Mouse (Mus musculus): ENCODE results near the gene 4930452B06Rik. TPM values are rescaled to one million over a fixed set of nuclear protein-coding genes. Genes with fewer than 3 reads are reported as not detected.
"Not testable (repeated sequence)": the region's sequence is repeated elsewhere in the genome, so short reads cannot be mapped to it uniquely, and the experiment has no call there.

The 4930452B06Rik gene
- polyA plus RNA-seq, 1 experiment from 2014 or later: 14.3 TPM

DNA sequence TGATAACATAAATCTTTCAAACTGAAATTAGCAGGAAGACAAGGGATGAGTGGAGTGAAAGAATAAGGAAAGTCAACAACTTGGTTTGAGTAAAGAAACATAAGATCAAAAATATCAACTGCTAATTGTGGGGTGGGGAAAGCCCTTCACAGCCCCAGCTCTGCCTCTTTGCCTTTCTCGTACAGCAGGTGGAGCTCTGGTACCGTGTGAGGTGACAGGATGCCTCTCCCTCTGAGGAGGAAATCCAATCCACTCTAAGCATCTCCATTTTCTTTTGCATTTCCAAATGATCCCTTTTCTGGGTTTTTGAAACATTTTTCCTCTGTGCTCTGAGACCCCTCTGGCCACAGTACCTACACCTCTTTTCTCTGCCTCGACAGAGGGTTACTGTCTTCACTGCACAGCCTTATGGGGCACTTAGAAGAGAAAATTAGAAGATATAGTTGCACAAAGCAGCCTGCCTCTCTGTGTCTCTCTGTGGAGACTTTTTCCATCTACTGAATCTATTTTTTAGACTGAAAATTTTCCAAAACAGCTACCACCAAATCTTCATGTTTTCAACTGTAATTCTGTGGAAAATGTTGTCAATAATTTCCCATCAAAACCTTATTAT is 57.4 kb downstream of the 4930452B06Rik start:
- H3K4me1 ChIP-seq (ENCODE audit: control insufficient read depth, insufficient read depth, low read length): no peaks in the 10 kb centered on the region
- no peak overlapping the region for H3K27ac ChIP-seq (ENCODE audit: low read length)
- ATAC-seq (ENCODE audit: insufficient number of reproducible peaks, insufficient read depth, low FRiP score, low read depth): peak; percentile 67; the same call in 1 of the 2 replicates
- no peak overlapping the region for H3K4me3 ChIP-seq (ENCODE audit: low read depth, low read length)
- no peak overlapping the region for H3K4me2 ChIP-seq (replicated peaks; ENCODE audit: low read depth, low read length)
- WGBS: 5% methylated on average over 3 of the region's 3 CpGs
- H3K27me3 ChIP-seq (ENCODE audit: control insufficient read depth, insufficient read depth, low read length): no peaks in the 10 kb centered on the region
- H3K36me3 ChIP-seq (ENCODE audit: control insufficient read depth, insufficient read depth, low read length): no peaks in the 10 kb centered on the region
- no peaks in the 10 kb centered on the region for H3K9me3 ChIP-seq (ENCODE audit: control insufficient read depth, low read depth, low read length)
- H3K9ac ChIP-seq (replicated peaks; ENCODE audit: low read depth, low read length): no peak overlapping the region

DNA sequence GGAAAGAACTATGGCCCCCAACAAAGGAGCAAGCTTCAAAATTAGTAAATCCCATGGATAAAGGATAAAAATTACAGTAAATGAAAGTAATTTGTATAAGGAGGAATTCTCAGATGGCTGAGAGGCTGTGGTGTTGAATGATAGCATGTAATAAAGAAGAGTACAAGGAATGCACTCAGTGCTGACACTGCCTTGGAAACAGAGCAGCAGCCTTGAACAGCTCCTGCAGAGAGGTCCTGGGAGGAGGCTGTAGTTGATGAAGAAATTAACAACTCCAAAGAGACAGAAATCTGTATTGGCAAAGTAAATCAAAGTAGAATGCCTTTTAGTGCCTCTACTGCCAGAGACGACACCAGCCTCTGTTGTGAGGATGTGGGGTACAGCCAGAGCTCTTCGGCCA is 61.1 kb downstream of the 4930452B06Rik start:
- H3K4me3 ChIP-seq (ENCODE audit: low read depth, low read length): no peak overlapping the region
- 84% methylated on average over 2 of the region's 2 CpGs for WGBS
- H3K4me2 ChIP-seq (replicated peaks; ENCODE audit: low read depth, low read length): no peak overlapping the region
- H3K36me3 ChIP-seq (ENCODE audit: control insufficient read depth, insufficient read depth, low read length): no peaks in the 10 kb centered on the region
- H3K27me3 ChIP-seq (ENCODE audit: control insufficient read depth, insufficient read depth, low read length): no peaks in the 10 kb centered on the region
- no peak overlapping the region for H3K9ac ChIP-seq (replicated peaks; ENCODE audit: low read depth, low read length)
- ATAC-seq (ENCODE audit: insufficient number of reproducible peaks, insufficient read depth, low FRiP score, low read depth): no peak
- H3K27ac ChIP-seq (ENCODE audit: low read length): no peak overlapping the region
- H3K9me3 ChIP-seq (ENCODE audit: control insufficient read depth, low read depth, low read length): no peaks in the 10 kb centered on the region
- no peaks in the 10 kb centered on the region for H3K4me1 ChIP-seq (ENCODE audit: control insufficient read depth, insufficient read depth, low read length)

DNA sequence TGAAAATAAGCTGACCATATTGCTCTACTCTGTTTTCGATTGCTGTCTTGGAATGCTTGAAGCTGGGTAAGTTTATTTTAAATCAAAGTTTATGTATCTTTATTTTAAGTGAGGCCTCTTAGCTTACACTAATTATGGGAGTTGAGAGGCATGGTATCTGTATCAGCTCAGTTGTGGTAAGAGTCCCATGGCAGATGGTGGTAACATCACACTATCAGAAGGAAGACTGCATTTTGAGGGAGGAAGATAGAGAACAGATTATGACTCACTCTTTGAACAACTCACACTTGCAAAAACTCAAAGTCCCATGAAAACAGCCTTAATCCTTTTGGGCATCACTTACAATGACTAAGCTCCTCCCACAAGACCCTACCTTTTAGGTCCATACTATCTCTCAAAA is 81.0 kb downstream of the 4930452B06Rik start:
- Histone ChIP-seq H3K4me2 (replicated peaks; ENCODE audit: low read depth, low read length) (no peak overlapping the region), H3K4me3 (ENCODE audit: low read depth, low read length) (no peak overlapping the region), H3K36me3 (ENCODE audit: control insufficient read depth, insufficient read depth, low read length) (no peaks in the 10 kb centered on the region), H3K4me1 (ENCODE audit: control insufficient read depth, insufficient read depth, low read length) (no peaks in the 10 kb centered on the region), H3K9me3 (ENCODE audit: control insufficient read depth, low read depth, low read length) (no peaks in the 10 kb centered on the region; the same call in 1 of the 2 replicates), H3K27ac (ENCODE audit: low read length) (no peak overlapping the region), H3K27me3 (ENCODE audit: control insufficient read depth, insufficient read depth, low read length) (no peaks in the 10 kb centered on the region), H3K9ac (replicated peaks; ENCODE audit: low read depth, low read length) (no peak overlapping the region)
- 84% methylated on average over 1 of the region's 1 CpGs for WGBS
- ATAC-seq (ENCODE audit: insufficient number of reproducible peaks, insufficient read depth, low FRiP score, low read depth): no peak

DNA sequence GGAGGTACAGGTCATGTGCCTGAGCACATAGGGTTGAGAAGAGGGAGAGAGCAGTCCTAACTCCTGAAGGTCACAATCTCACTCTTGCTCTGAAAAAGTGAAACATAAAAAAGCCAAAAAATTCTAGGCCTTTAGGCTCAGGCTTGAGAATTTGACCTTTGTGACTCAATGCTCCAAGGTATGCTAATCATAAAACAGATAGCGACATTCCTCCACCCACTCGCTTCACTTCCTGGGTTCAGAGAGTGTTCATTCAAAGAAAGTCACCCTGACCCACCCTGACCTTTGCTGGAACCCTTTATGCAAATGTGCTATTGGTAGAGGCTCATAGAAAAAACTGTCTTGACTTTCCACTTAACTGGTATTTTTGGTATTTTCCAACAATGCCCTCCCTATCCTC is 115.0 kb downstream of the 4930452B06Rik start:
- H3K4me1 ChIP-seq (ENCODE audit: control insufficient read depth, insufficient read depth, low read length); H3K9ac ChIP-seq (replicated peaks; ENCODE audit: low read depth, low read length); H3K4me3 ChIP-seq (ENCODE audit: low read depth, low read length); ATAC-seq (ENCODE audit: insufficient number of reproducible peaks, insufficient read depth, low FRiP score, low read depth); H3K27me3 ChIP-seq (ENCODE audit: control insufficient read depth, insufficient read depth, low read length); H3K9me3 ChIP-seq (ENCODE audit: control insufficient read depth, low read depth, low read length); H3K36me3 ChIP-seq (ENCODE audit: control insufficient read depth, insufficient read depth, low read length); H3K27ac ChIP-seq (ENCODE audit: low read length); H3K4me2 ChIP-seq (replicated peaks; ENCODE audit: low read depth, low read length): not testable (repeated sequence)
- 86% methylated on average over 2 of the region's 2 CpGs for WGBS

DNA sequence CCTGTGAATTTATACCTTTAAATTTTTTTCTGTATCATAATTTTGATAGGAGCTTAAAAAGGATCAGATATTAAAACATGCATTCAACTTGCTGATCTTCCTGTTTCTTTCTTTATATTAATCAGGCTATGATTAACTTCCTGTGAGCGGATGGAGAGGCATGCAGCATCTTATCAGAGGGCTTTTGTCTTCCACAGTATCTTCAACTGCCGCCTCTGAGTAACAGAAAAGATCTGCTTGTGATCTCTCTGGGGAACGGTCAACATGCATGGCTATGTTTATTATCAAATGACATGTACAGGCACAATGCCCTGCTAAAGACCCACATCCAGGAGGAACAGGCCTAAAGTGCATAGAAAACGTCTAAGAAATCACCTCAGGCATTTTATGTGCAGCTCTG is 116.9 kb downstream of the 4930452B06Rik start:
- H3K9ac ChIP-seq (replicated peaks; ENCODE audit: low read depth, low read length): no peak overlapping the region
- H3K36me3 ChIP-seq (ENCODE audit: control insufficient read depth, insufficient read depth, low read length): no peaks in the 10 kb centered on the region
- no peaks in the 10 kb centered on the region for H3K4me1 ChIP-seq (ENCODE audit: control insufficient read depth, insufficient read depth, low read length)
- H3K4me3 ChIP-seq (ENCODE audit: low read depth, low read length): no peak overlapping the region
- 46% methylated on average over 4 of the region's 4 CpGs for WGBS
- no peaks in the 10 kb centered on the region for H3K27me3 ChIP-seq (ENCODE audit: control insufficient read depth, insufficient read depth, low read length)
- no peak for ATAC-seq (ENCODE audit: insufficient number of reproducible peaks, insufficient read depth, low FRiP score, low read depth)
- H3K27ac ChIP-seq (ENCODE audit: low read length): no peak overlapping the region
- H3K9me3 ChIP-seq (ENCODE audit: control insufficient read depth, low read depth, low read length): no peaks in the 10 kb centered on the region
- H3K4me2 ChIP-seq (replicated peaks; ENCODE audit: low read depth, low read length): no peak overlapping the region

DNA sequence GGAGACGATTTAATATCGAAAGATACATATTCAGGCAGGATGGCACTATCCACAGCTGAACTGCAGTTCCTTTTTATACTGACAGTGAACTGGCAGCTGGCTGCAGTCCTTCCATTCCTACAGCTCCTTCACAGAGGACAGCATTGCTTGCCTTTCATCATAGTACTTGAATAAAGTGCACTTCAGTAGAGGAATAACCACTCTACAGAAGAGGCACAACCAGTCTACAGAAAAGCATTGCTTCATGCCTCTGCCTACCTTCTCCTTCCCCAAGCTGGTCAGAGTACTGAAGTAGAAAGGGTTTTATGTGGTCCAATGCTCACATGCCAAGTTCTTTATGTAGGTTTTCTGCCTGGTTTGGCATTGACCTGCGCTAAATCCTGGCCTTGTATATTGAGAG is 130.0 kb downstream of the 4930452B06Rik start:
- WGBS: 94% methylated on average over 3 of the region's 3 CpGs
- Histone ChIP-seq H3K9me3 (ENCODE audit: control insufficient read depth, low read depth, low read length) (no peaks in the 10 kb centered on the region), H3K27ac (ENCODE audit: low read length) (no peak overlapping the region), H3K9ac (replicated peaks; ENCODE audit: low read depth, low read length) (no peak overlapping the region), H3K4me1 (ENCODE audit: control insufficient read depth, insufficient read depth, low read length) (no peaks in the 10 kb centered on the region), H3K36me3 (ENCODE audit: control insufficient read depth, insufficient read depth, low read length) (no peaks in the 10 kb centered on the region), H3K27me3 (ENCODE audit: control insufficient read depth, insufficient read depth, low read length) (no peaks in the 10 kb centered on the region), H3K4me2 (replicated peaks; ENCODE audit: low read depth, low read length) (no peak overlapping the region), H3K4me3 (ENCODE audit: low read depth, low read length) (no peak overlapping the region)
- ATAC-seq (ENCODE audit: insufficient number of reproducible peaks, insufficient read depth, low FRiP score, low read depth): no peak

DNA sequence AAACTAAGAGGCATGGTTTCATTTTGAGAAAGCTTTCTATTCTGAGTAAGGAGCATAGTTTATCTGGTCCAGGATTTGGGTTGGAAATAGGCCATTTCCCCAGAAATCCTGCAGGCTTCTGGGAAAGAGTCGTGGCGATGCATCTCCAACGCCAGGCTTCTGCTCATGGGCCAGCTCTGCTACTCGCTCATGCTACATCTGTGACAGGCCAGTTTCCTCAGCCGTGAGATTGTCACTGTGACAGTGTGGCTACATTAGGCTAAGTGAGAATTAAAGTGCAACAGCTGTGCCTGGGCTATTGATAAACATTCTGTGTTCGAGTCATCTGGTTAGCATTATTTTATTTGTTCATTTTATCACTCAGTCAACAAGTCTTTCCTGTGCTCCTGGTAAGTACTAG is 140.8 kb downstream of the 4930452B06Rik start:
- no peak overlapping the region for H3K4me2 ChIP-seq (replicated peaks; ENCODE audit: low read depth, low read length)
- no peaks in the 10 kb centered on the region for H3K27me3 ChIP-seq (ENCODE audit: control insufficient read depth, insufficient read depth, low read length)
- no peak overlapping the region for H3K9ac ChIP-seq (replicated peaks; ENCODE audit: low read depth, low read length)
- no peaks in the 10 kb centered on the region for H3K36me3 ChIP-seq (ENCODE audit: control insufficient read depth, insufficient read depth, low read length)
- H3K4me1 ChIP-seq (ENCODE audit: control insufficient read depth, insufficient read depth, low read length): no peaks in the 10 kb centered on the region
- no peak overlapping the region for H3K4me3 ChIP-seq (ENCODE audit: low read depth, low read length)
- no peak overlapping the region for H3K27ac ChIP-seq (ENCODE audit: low read length)
- WGBS: 81% methylated on average over 6 of the region's 6 CpGs
- no peaks in the 10 kb centered on the region for H3K9me3 ChIP-seq (ENCODE audit: control insufficient read depth, low read depth, low read length)
- ATAC-seq (ENCODE audit: insufficient number of reproducible peaks, insufficient read depth, low FRiP score, low read depth): no peak

DNA sequence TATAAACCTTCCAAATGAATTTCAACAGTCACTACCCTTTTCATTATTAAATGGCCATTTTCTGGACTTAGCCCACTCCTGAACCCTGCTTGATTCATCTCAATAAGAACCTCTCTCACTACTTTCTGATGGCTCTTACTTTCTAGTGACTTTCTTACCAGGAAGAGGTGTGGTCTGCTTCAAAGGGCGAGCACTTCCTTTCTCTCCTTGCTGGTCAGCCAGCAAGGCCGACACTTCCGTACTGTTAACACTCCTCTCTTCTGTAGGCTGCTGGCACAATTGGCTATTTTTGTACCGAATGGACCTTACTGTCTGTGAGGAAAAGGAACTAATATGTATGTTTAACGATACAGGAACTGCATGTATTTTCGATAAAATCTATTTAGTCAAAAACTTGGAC is 148.4 kb downstream of the 4930452B06Rik start:
- H3K4me3 ChIP-seq (ENCODE audit: low read depth, low read length): no peak overlapping the region
- no peaks in the 10 kb centered on the region; the same call in 1 of the 2 replicates for H3K4me1 ChIP-seq (ENCODE audit: control insufficient read depth, insufficient read depth, low read length)
- no peaks in the 10 kb centered on the region for H3K36me3 ChIP-seq (ENCODE audit: control insufficient read depth, insufficient read depth, low read length)
- ATAC-seq (ENCODE audit: insufficient number of reproducible peaks, insufficient read depth, low FRiP score, low read depth): no peak
- H3K9me3 ChIP-seq (ENCODE audit: control insufficient read depth, low read depth, low read length): no peaks in the 10 kb centered on the region
- H3K27me3 ChIP-seq (ENCODE audit: control insufficient read depth, insufficient read depth, low read length): no peaks in the 10 kb centered on the region
- WGBS: 73% methylated on average over 6 of the region's 6 CpGs
- no peak overlapping the region for H3K9ac ChIP-seq (replicated peaks; ENCODE audit: low read depth, low read length)
- no peak overlapping the region for H3K4me2 ChIP-seq (replicated peaks; ENCODE audit: low read depth, low read length)
- no peak overlapping the region for H3K27ac ChIP-seq (ENCODE audit: low read length)

DNA sequence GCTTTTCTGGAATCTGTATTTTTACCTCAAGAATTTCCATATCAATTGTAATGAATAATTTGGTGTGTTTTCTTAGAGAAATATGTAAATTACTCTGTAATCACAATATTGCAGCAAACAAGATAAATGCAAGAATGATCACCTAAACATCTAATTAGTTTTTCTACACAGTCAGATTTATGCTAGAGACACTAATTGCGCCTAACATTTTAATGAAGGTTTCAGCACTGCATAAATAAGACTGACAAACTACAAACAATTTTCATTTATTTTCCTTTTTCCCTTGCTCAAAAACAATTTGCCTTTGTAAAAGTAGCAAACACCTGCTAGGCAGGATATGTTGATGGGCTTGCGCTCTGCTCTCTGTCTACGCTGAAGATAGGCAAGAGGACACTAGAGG is 152.0 kb downstream of the 4930452B06Rik start:
- Histone ChIP-seq H3K4me2 (replicated peaks; ENCODE audit: low read depth, low read length) (no peak overlapping the region), H3K27me3 (ENCODE audit: control insufficient read depth, insufficient read depth, low read length) (no peaks in the 10 kb centered on the region), H3K36me3 (ENCODE audit: control insufficient read depth, insufficient read depth, low read length) (no peaks in the 10 kb centered on the region), H3K9me3 (ENCODE audit: control insufficient read depth, low read depth, low read length) (no peaks in the 10 kb centered on the region), H3K9ac (replicated peaks; ENCODE audit: low read depth, low read length) (no peak overlapping the region), H3K4me1 (ENCODE audit: control insufficient read depth, insufficient read depth, low read length) (no peaks in the 10 kb centered on the region; the same call in 1 of the 2 replicates), H3K27ac (ENCODE audit: low read length) (no peak overlapping the region), H3K4me3 (ENCODE audit: low read depth, low read length) (no peak overlapping the region)
- WGBS: 88% methylated on average over 3 of the region's 3 CpGs
- no peak for ATAC-seq (ENCODE audit: insufficient number of reproducible peaks, insufficient read depth, low FRiP score, low read depth)

Data from stomach, embryonic 14.5 days (tissue).